Mouse (Mus musculus) stomach, postnatal 0 days (tissue): ENCODE measurements at regions not wholly inside any gene's neighbourhood (a gene's known extent, or its start where the extent isn't known, plus 50 kb on each side); places are given as distances from the start of the nearest gene placed in this dataset.

ENCODE experiments used
- ATAC-seq: fragments of 200-750 bp; cut with Nextera tagmentation; 2 replicates; pipeline ENCODE4 v1.8.0; 2017; ENCODE audit not compliant: low FRiP score, low TSS enrichment
- DNase-seq: peaks from one replicate; pipeline ENCODE4 v3.0.0-alpha.2; 2016; ENCODE audit warnings: low spot score
- H3K27ac ChIP-seq: fragments of 300-500 bp; sonication (generic); replicated peaks from 2 replicates; pipeline ENCODE4 v1.5.1; 2014; ENCODE audit warnings: mild to moderate bottlenecking, control low read depth
- H3K27me3 ChIP-seq: fragments of 300-500 bp; sonication (generic); 2 replicates; pipeline ENCODE4 v1.6.1; 2014; ENCODE audit warnings: low read length; ENCODE audit not compliant: control insufficient read depth, insufficient read depth
- H3K36me3 ChIP-seq: fragments of 300-500 bp; sonication (generic); 2 replicates; pipeline ENCODE4 v1.6.1; 2014; ENCODE audit warnings: low read length, mixed read lengths; ENCODE audit not compliant: control insufficient read depth, insufficient read depth
- H3K4me1 ChIP-seq: fragments of 300-500 bp; sonication (generic); replicated peaks from 2 replicates; pipeline ENCODE4 v1.6.1; 2014; ENCODE audit warnings: antibody characterized with exemption; ENCODE audit not compliant: control insufficient read depth, insufficient read depth
- H3K4me2 ChIP-seq: fragments of 300-500 bp; sonication (generic); replicated peaks from 2 replicates; pipeline ENCODE4 v1.6.1; 2014; ENCODE audit warnings: low read depth, mild to moderate bottlenecking, control low read depth, moderate library complexity
- H3K4me3 ChIP-seq: fragments of 300-500 bp; sonication (generic); 2 replicates; pipeline ENCODE4 v1.5.1; 2014; ENCODE audit warnings: low read depth, low read length, control low read depth
- H3K9ac ChIP-seq: fragments of 300-500 bp; sonication (generic); 2 replicates; pipeline ENCODE4 v1.6.1; 2014; ENCODE audit warnings: mild to moderate bottlenecking, low read length, control low read depth, mixed read lengths
- H3K9me3 ChIP-seq: fragments of 300-500 bp; sonication (generic); 2 replicates; pipeline ENCODE4 v1.6.1; 2016; ENCODE audit warnings: low read length; ENCODE audit not compliant: control insufficient read depth
- CTCF ChIP-seq: IDR thresholded peaks from 2 replicates; pipeline ENCODE4 v1.5.1; 2016; ENCODE audit warnings: antibody characterized with exemption, low read depth, mild to moderate bottlenecking, moderate library complexity
- EP300 ChIP-seq: optimal IDR thresholded peaks from 2 replicates; pipeline ENCODE3; 2016; ENCODE audit warnings: antibody characterized with exemption
- WGBS: fragments of 180-500 bp; shearing (Covaris S2); extraction: QIAGEN DNeasy Blood & Tissue Kit; methylation state at CpG from one replicate; pipeline ENCODE4 v1.1.7; 2014; 5-methylcytosine and 5-hydroxymethylcytosine counted together

DNA sequence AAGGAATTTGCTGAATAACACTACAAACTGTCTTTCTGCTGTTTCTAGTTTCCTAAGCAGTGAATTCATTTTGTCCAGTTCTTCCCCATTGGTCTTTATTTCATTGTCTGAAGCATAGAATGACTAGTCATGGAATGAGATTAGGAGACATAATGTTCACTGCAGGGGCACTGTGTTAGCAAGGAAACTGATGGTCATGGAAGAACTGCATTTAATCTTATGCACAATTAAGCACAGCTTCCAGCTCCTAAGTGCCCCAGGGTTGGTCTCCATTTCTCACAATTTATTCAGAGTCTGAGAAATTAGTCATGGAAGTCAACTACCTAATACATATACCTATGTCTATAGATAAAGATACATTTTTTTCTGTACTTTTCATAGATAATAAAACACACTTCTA, 634.9 kb downstream of the Trim52 start:
- no peak for ATAC-seq
- H3K27me3 ChIP-seq: no peaks in the 10 kb centered on the region
- H3K9ac ChIP-seq: no peak overlapping the region
- no peak overlapping the region for H3K4me2 ChIP-seq
- no peaks in the 10 kb centered on the region for H3K9me3 ChIP-seq
- TF ChIP-seq EP300 (no peak), CTCF (no peak)
- no peaks in the 10 kb centered on the region for H3K36me3 ChIP-seq
- no peak overlapping the region for H3K4me3 ChIP-seq
- no peaks in the 10 kb centered on the region for H3K4me1 ChIP-seq
- DNase-seq: no peak
- H3K27ac ChIP-seq: no peak overlapping the region

DNA sequence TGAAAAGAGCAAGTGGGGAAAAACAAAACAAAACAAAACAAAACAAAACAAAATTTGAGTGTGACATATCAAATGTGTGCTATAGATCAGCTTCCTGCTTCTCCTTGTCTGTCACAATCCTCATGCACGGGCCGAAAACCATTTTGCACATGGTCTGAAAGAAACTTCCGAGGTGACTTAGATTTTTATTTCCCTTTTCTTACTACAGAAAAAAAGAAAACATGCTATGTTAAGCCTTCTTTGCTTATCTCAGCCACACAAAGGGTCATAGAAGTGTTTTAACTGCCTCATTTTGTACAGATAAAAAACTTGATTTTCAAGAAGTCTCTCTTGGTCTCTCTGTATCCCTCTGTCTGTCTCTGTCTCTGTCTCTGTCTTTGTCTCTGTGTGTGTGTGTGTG, 654.2 kb downstream of the Trim52 start:
- H3K27me3 ChIP-seq: no peaks in the 10 kb centered on the region
- WGBS: 84% methylated on average over 3 of the region's 3 CpGs
- TF ChIP-seq CTCF (no peak), EP300 (no peak)
- DNase-seq (no peak), ATAC-seq (no peak)
- no peaks in the 10 kb centered on the region for H3K36me3 ChIP-seq
- no peaks in the 10 kb centered on the region for H3K4me1 ChIP-seq
- H3K4me2 ChIP-seq: no peak overlapping the region
- H3K27ac ChIP-seq: no peak overlapping the region
- H3K9ac ChIP-seq: no peak overlapping the region
- H3K9me3 ChIP-seq: no peaks in the 10 kb centered on the region
- H3K4me3 ChIP-seq: no peak overlapping the region

DNA sequence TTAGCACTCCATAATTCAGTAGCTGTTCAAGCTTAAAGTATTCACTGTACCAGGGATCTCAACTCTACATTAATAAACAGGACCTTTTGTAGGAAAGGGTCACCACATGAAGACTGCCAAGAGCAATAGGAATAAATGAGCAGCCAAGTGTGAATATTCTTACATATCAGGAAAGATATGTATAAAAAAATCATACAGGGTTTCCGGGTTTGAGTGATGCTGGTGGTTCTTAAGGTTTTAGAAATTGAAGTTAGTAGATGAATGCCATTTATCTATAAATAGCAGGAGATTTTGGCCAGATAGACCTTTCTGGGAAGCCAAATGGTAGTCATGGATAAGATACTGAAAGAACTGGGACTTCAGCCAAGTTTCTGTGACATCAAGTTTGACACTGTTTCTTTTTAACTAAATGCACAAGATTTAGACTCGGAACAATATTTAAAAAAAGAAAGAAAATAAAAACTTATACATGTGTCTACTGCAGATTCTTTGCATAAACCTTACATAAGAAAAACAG, 657.1 kb downstream of the Trim52 start:
- H3K4me1 ChIP-seq: no peaks in the 10 kb centered on the region
- H3K4me2 ChIP-seq: no peak overlapping the region
- H3K27me3 ChIP-seq: no peaks in the 10 kb centered on the region
- ATAC-seq (no peak), DNase-seq (no peak)
- H3K27ac ChIP-seq: no peak overlapping the region
- 62% methylated on average over 2 of the region's 2 CpGs for WGBS
- no peak for TF ChIP-seq CTCF
- TF ChIP-seq EP300: no peak
- no peak overlapping the region for H3K9ac ChIP-seq
- H3K4me3 ChIP-seq: no peak overlapping the region
- no peaks in the 10 kb centered on the region for H3K9me3 ChIP-seq
- H3K36me3 ChIP-seq: no peaks in the 10 kb centered on the region

DNA sequence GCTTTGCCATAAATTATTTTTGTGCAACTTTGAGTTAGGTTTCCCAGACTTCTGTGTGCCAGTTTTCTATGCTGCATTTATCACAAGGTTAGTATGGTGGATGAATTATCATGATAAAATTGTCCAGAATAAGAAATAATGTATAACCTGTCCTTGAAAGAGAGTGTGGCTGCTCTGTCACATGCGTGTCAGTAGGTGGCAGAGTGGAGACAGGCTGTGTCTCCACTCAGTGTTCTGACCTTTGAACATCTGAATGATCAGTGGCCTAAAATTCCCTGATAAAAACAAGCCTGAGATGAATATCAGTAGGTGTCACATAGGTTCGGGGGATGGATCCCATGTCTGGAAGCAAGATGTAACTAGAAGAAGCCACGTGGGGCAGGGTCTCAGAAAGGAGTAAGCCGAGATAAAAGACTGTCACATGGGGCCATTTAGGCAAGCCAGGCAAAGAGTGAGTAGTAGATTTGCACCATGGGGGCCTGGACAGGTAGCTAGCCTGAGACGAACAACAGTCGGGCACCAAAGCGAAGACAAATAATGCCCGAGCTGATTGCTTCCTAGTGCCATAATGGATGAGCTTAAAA, 660.0 kb downstream of the Trim52 start:
- Histone ChIP-seq H3K9ac (no peak overlapping the region), H3K27ac (no peak overlapping the region), H3K4me3 (no peak overlapping the region), H3K9me3 (no peaks in the 10 kb centered on the region), H3K4me1 (no peaks in the 10 kb centered on the region), H3K4me2 (no peak overlapping the region), H3K36me3 (no peaks in the 10 kb centered on the region), H3K27me3 (no peaks in the 10 kb centered on the region)
- WGBS: 67% methylated on average over 8 of the region's 8 CpGs
- no peak for DNase-seq
- no peak for TF ChIP-seq EP300
- peak; percentile 68 for TF ChIP-seq CTCF
- no peak for ATAC-seq
